Mouse (Mus musculus) layer of hippocampus, postnatal 14 days (tissue): ENCODE measurements around the gene Set. TPM values are rescaled to one million over a fixed set of nuclear protein-coding genes. Genes with fewer than 3 reads are reported as not detected.
A peak's percentile ranks its signal among the peaks of the same experiment; 100 is the strongest.

Source experiments
- DNase-seq, 2 experiments: peaks; one replicate each; pipeline ENCODE4 v3.0.0; 2021 to 2022; ENCODE audit warnings: low spot score in 2 of 2, mixed read lengths in 1 of 2
- total RNA-seq, 2 experiments: library from RNA; stranded (reverse); gene quantifications; 2 replicates each; pipeline ENCODE4 v1.2.3; 2021

Set gene
- total RNA-seq, 2 experiments from 2014 or later: 185 to 190 TPM

GRCm38 (mm10) chr2:30061215-30062166 is 4.3 kb downstream of the Set start:
- DNase-seq: no peak

- peak; percentile 34 to 40 for DNase-seq
These were observed 5.3 kb downstream of the Set start for GRCm38 (mm10) chr2:30062249-30063093.

- DNase-seq: no peak
These were observed 6.1 kb downstream of the Set start for GRCm38 (mm10) chr2:30063235-30063634.

GRCm38 (mm10) chr2:30063791-30064190 is 6.6 kb downstream of the Set start:
- DNase-seq: no peak

GRCm38 (mm10) chr2:30064298-30064697 is 7.1 kb downstream of the Set start:
- no peak for DNase-seq

- DNase-seq: peak; percentile 87 to 93
These were observed 9.1 kb downstream of the Set start for GRCm38 (mm10) chr2:30066046-30066901.

GRCm38 (mm10) chr2:30067031-30067888 is 10.1 kb downstream of the Set start:
- DNase-seq: peak; percentile 34 to 56

GRCm38 (mm10) chr2:30067962-30068361 is 10.8 kb downstream of the Set start:
- DNase-seq: no peak

- no peak for DNase-seq
These were observed 15.7 kb downstream of the Set start for GRCm38 (mm10) chr2:30072875-30073274.

- DNase-seq: no peak
These were observed 16.1 kb downstream of the Set start for GRCm38 (mm10) chr2:30073285-30073684.

GRCm38 (mm10) chr2:30075625-30076024 is 18.4 kb downstream of the Set start:
- DNase-seq: no peak

- DNase-seq: no peak
These were observed 19.3 kb downstream of the Set start for GRCm38 (mm10) chr2:30076439-30076838.

- DNase-seq: no peak
These were observed 19.8 kb downstream of the Set start for GRCm38 (mm10) chr2:30076959-30077358.

GRCm38 (mm10) chr2:30077502-30078348 is 20.5 kb downstream of the Set start, which contains the start of gene Pkn3:
Pkn3 (plus strand) TSS chr2:30077684.
- peak; percentile 75 to 80 for DNase-seq

- DNase-seq: no peak
These were observed 21.2 kb downstream of the Set start for GRCm38 (mm10) chr2:30078349-30078712.

GRCm38 (mm10) chr2:30078760-30079159 is 21.6 kb downstream of the Set start:
- DNase-seq: no peak

- DNase-seq: no peak
These were observed 23.1 kb downstream of the Set start for GRCm38 (mm10) chr2:30080181-30080800.

- DNase-seq: no peak
These were observed 26.9 kb downstream of the Set start for GRCm38 (mm10) chr2:30084113-30084512.

GRCm38 (mm10) chr2:30084632-30085031 is 27.5 kb downstream of the Set start:
- no peak for DNase-seq
